Mouse (Mus musculus): ENCODE data around the gene Msl1. TPM values are rescaled to one million over a fixed set of nuclear protein-coding genes. Genes with fewer than 3 reads are reported as not detected.

Gene Msl1
- total and polyA plus RNA-seq, 2 experiments from 2014 or later: 25.8 to 88.3 TPM

DNA sequence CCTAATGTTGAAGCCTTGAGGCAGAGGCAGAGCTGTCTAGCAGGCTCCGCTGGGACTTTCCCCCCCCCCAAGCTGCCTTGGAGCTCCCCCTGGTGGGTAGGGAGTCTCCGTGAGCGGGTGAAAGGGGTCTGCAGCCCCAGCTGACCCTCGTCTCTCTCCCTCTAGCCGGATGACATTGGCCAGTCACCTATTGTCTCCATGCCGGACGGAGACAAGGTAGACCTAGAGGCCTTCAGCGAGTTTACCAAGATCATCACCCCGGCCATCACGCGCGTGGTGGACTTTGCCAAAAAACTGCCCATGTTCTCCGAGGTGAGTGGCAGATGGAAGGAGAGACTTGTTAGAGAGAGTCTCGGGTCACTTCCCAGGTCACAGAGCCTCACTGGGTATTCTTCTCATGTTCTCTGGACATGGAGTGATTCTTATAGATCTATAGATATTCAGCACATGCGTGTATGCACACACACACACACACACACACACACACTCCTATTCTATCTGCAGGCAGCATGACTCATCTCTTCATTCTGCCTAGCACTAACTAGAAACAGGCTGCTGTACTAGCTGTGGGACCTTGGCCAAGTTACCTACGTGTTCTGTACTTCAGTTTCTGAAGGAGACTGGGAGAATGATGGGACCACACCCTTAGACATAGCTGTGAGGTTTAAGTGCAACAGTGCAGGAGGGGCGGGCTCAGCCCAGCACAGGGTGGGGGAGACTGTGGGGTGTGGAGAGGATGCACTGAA, 32.4 kb upstream of the Msl1 start:
- ATAC-seq (ENCODE audit: low FRiP score) (no peak), DNase-seq (ENCODE audit: low spot score) (no peak)
- whole genome bisulfite sequencing: 62% methylated on average over 17 of the region's 17 CpGs
- peaks cover 6% of the 10 kb centered on the region; the same call in 1 of the 2 replicates for H3K4me1 ChIP-seq (ENCODE audit: insufficient read depth, low read length)
- H3K9ac ChIP-seq (replicated peaks; ENCODE audit: low read length, poor library complexity, severe bottlenecking): no peak overlapping the region
- H3K4me3 ChIP-seq (ENCODE audit: low read depth, low read length): no peak overlapping the region
- no peaks in the 10 kb centered on the region for H3K27me3 ChIP-seq (ENCODE audit: insufficient read depth, low read length)
- no peak overlapping the region for H3K4me2 ChIP-seq (ENCODE audit: low read depth, low read length, poor library complexity, severe bottlenecking)
- no peak overlapping the region for H3K27ac ChIP-seq (ENCODE audit: low read depth, low read length)
- H3K36me3 ChIP-seq (ENCODE audit: insufficient read depth, low read length): peaks cover 45% of the 10 kb centered on the region
- peak; percentile 61 for TF ChIP-seq CTCF (IDR thresholded peaks at IDR 0.05)
- no peaks in the 10 kb centered on the region for H3K9me3 ChIP-seq (ENCODE audit: low read length)

DNA sequence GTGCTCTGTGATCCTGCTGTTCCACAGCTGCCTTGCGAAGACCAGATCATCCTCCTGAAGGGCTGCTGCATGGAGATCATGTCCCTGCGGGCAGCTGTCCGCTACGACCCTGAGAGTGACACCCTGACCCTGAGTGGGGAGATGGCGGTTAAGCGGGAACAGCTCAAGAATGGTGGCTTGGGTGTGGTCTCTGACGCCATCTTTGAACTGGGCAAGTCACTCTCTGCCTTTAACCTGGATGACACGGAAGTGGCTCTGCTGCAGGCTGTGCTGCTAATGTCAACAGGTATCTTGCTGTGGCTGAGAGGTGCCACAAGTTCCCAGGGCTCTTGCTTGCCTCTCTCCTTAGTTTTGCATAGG, 31.8 kb upstream of the Msl1 start:
- ATAC-seq (ENCODE audit: low FRiP score) (no peak), DNase-seq (ENCODE audit: low spot score) (no peak)
- H3K4me1 ChIP-seq (ENCODE audit: insufficient read depth, low read length): peaks cover 12% of the 10 kb centered on the region; the same call in 1 of the 2 replicates
- no peak overlapping the region for H3K4me2 ChIP-seq (ENCODE audit: low read depth, low read length, poor library complexity, severe bottlenecking)
- TF ChIP-seq CTCF (IDR thresholded peaks at IDR 0.05): no peak
- 89% methylated on average over 8 of the region's 8 CpGs for WGBS
- no peak overlapping the region for H3K4me3 ChIP-seq (ENCODE audit: low read depth, low read length)
- no peaks in the 10 kb centered on the region for H3K27me3 ChIP-seq (ENCODE audit: insufficient read depth, low read length)
- H3K27ac ChIP-seq (ENCODE audit: low read depth, low read length): no peak overlapping the region
- H3K9me3 ChIP-seq (ENCODE audit: low read length): no peaks in the 10 kb centered on the region
- H3K36me3 ChIP-seq (ENCODE audit: insufficient read depth, low read length): peaks cover 51% of the 10 kb centered on the region
- H3K9ac ChIP-seq (replicated peaks; ENCODE audit: low read length, poor library complexity, severe bottlenecking): no peak overlapping the region

DNA sequence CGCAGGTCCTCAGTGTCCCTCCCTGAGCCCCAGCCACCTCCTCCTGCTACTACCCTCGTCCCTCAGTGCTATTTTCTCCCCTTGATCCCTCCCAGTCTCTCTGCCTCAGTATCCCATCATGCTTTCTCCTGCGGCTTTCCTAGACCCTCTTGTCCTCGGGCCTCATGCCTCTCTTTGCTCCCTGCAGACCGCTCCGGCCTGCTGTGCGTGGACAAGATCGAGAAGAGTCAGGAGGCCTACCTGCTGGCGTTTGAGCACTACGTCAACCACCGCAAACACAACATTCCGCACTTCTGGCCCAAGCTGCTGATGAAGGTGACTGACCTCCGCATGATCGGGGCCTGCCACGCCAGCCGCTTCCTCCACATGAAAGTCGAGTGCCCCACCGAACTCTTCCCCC, 31.2 kb upstream of the Msl1 start:
- no peak overlapping the region for H3K9ac ChIP-seq (replicated peaks; ENCODE audit: low read length, poor library complexity, severe bottlenecking)
- no peak for TF ChIP-seq CTCF (IDR thresholded peaks at IDR 0.05)
- H3K4me3 ChIP-seq (ENCODE audit: low read depth, low read length): no peak overlapping the region
- ATAC-seq (ENCODE audit: low FRiP score) (no peak), DNase-seq (ENCODE audit: low spot score) (no peak)
- H3K27ac ChIP-seq (ENCODE audit: low read depth, low read length): no peak overlapping the region
- H3K4me1 ChIP-seq (ENCODE audit: insufficient read depth, low read length): peaks cover 13% of the 10 kb centered on the region; the same call in 1 of the 2 replicates
- H3K9me3 ChIP-seq (ENCODE audit: low read length): no peaks in the 10 kb centered on the region
- 87% methylated on average over 18 of the region's 18 CpGs for WGBS
- H3K27me3 ChIP-seq (ENCODE audit: insufficient read depth, low read length): no peaks in the 10 kb centered on the region
- peaks cover 56% of the 10 kb centered on the region for H3K36me3 ChIP-seq (ENCODE audit: insufficient read depth, low read length)
- no peak overlapping the region for H3K4me2 ChIP-seq (ENCODE audit: low read depth, low read length, poor library complexity, severe bottlenecking)

DNA sequence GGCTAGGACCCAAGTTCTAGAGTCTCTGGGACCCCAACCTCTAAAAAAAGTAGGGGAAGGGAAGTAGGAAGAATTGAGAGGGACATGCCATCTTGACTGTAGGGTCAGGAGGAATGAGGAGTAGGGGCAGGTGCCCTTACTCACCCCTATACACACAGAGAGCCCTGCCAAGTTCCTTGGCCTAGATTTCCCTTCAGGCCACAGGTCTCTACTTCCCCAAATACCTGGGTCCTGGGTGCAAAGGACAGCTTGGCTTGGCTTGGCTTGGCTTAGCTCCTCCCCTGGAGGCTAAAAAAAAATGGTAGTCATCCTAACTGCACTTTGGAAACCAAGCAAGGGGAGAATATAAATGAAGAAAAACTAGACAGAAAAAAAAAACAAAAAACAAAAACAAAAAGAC, 30.6 kb upstream of the Msl1 start:
- peaks cover 63% of the 10 kb centered on the region for H3K36me3 ChIP-seq (ENCODE audit: insufficient read depth, low read length)
- no peak overlapping the region for H3K4me3 ChIP-seq (ENCODE audit: low read depth, low read length)
- no peak overlapping the region for H3K9ac ChIP-seq (replicated peaks; ENCODE audit: low read length, poor library complexity, severe bottlenecking)
- ATAC-seq (ENCODE audit: low FRiP score) (no peak), DNase-seq (ENCODE audit: low spot score) (no peak)
- H3K27ac ChIP-seq (ENCODE audit: low read depth, low read length): 0 out of 2 replicates have a peak overlapping the region, but pooled peaks have one; percentile 12
- H3K4me2 ChIP-seq (ENCODE audit: low read depth, low read length, poor library complexity, severe bottlenecking): no peak overlapping the region
- H3K27me3 ChIP-seq (ENCODE audit: insufficient read depth, low read length): no peaks in the 10 kb centered on the region
- TF ChIP-seq CTCF (IDR thresholded peaks at IDR 0.05): no peak
- no peaks in the 10 kb centered on the region for H3K9me3 ChIP-seq (ENCODE audit: low read length)
- peaks cover 13% of the 10 kb centered on the region; the same call in 1 of the 2 replicates for H3K4me1 ChIP-seq (ENCODE audit: insufficient read depth, low read length)

DNA sequence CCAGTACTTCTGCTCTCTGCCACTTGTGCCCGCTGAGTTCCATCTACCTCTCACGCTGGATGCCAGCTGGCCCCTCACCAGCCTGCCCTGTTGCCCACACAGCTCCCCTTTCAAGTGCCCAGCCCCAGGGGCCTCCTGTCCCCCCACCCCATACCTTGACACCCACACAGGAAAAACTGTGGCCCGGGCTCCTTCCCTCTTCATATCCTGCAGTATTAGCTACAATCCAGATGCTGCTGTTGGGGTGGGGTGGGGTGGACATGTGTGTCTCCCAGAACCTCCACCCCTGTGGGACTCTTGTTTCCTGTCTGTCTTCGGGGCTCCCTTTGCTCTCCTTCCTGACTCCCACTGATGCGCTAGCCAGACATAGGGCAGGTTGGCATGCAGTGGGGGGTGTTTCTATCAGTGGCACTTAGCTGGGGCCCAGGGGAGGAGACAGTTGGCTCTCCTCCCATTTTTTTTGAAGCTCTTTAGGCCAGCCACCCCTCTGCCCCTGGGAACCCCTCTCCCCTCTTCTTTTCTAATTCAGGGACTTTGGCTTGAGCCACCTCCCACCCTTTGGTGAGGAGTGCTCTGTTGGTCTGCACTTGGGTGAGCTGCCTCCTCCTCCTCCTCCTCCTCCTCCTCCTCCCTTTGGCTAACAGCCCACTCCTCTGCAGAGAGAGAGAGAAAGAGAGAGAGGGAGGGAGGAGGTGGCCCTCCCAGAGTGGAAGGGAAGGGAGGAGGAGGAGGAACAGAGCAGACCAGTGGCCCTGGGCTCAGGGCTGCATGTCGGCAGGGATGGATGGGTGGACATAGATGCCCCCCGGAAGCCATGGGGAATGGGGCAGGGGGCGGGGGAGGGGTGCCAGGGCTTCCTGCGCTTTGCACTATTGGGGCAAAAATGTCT, 29.7 kb upstream of the Msl1 start:
- peaks cover 13% of the 10 kb centered on the region; the same call in 1 of the 2 replicates for H3K4me1 ChIP-seq (ENCODE audit: insufficient read depth, low read length)
- no peaks in the 10 kb centered on the region for H3K9me3 ChIP-seq (ENCODE audit: low read length)
- peak overlapping the region; percentile 57 for H3K27ac ChIP-seq (ENCODE audit: low read depth, low read length)
- H3K9ac ChIP-seq (replicated peaks; ENCODE audit: low read length, poor library complexity, severe bottlenecking): 0 out of 2 replicates have a peak overlapping the region, but pooled peaks have one; percentile 33
- no peak for ATAC-seq (ENCODE audit: low FRiP score)
- TF ChIP-seq CTCF (IDR thresholded peaks at IDR 0.05): no peak
- no peaks in the 10 kb centered on the region for H3K27me3 ChIP-seq (ENCODE audit: insufficient read depth, low read length)
- no peak for DNase-seq (ENCODE audit: low spot score)
- no peak overlapping the region for H3K4me2 ChIP-seq (ENCODE audit: low read depth, low read length, poor library complexity, severe bottlenecking)
- H3K36me3 ChIP-seq (ENCODE audit: insufficient read depth, low read length): peaks cover 69% of the 10 kb centered on the region
- 31% methylated on average over 7 of the region's 9 CpGs for WGBS
- no peak overlapping the region for H3K4me3 ChIP-seq (ENCODE audit: low read depth, low read length)

DNA sequence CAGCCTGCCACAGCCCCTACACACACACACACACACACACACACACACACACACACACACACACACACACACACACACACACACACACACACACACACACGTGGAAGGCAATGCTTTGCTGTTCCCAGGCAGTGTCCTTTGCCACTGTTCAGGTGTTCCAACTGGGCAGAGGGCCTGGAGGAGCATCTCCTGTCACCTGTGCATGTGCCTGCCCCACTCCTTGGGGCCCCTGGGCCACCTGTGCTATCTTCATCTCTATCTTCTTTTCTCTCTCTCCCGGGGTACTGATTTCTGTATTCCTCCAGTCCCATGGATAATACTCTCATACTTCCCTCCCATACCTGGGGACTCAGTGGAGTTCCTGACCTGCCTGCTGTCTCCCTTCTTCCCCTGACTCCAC, 29.0 kb upstream of the Msl1 start:
- Histone ChIP-seq H3K4me3 (ENCODE audit: low read depth, low read length) (no peak overlapping the region), H3K9ac (replicated peaks; ENCODE audit: low read length, poor library complexity, severe bottlenecking) (no peak overlapping the region), H3K27ac (ENCODE audit: low read depth, low read length) (no peak overlapping the region), H3K4me1 (ENCODE audit: insufficient read depth, low read length) (peaks cover 13% of the 10 kb centered on the region; the same call in 1 of the 2 replicates), H3K4me2 (ENCODE audit: low read depth, low read length, poor library complexity, severe bottlenecking) (no peak overlapping the region), H3K27me3 (ENCODE audit: insufficient read depth, low read length) (no peaks in the 10 kb centered on the region), H3K9me3 (ENCODE audit: low read length) (no peaks in the 10 kb centered on the region), H3K36me3 (ENCODE audit: insufficient read depth, low read length) (peaks cover 72% of the 10 kb centered on the region)
- DNase-seq (ENCODE audit: low spot score): no peak
- no peak for ATAC-seq (ENCODE audit: low FRiP score)
- no peak for TF ChIP-seq CTCF (IDR thresholded peaks at IDR 0.05)
- WGBS: 49% methylated on average over 2 of the region's 2 CpGs
